Mouse (Mus musculus) myocyte (in vitro differentiated cells): Measurements from ENCODE around the gene Taf3. TPM values are rescaled to one million over a fixed set of nuclear protein-coding genes. Genes with fewer than 3 reads are reported as not detected.

Experiments
- H3K27me3 ChIP-seq: one replicate; pipeline ENCODE4 v1.6.1; 2011; ENCODE audit not compliant: control insufficient read depth, insufficient read depth, insufficient read length
- H3K36me3 ChIP-seq: one replicate; pipeline ENCODE4 v1.6.1; 2011; ENCODE audit not compliant: control insufficient read depth, insufficient read depth
- H3K4me2 ChIP-seq: one replicate; pipeline ENCODE4 v1.6.1; 2011; ENCODE audit warnings: low read depth, control low read depth
- H3K4me3 ChIP-seq: one replicate; pipeline ENCODE4 v1.5.1; 2011; ENCODE audit warnings: mild to moderate bottlenecking, control low read depth, moderate library complexity
- H3K79me2 ChIP-seq: one replicate; pipeline ENCODE4 v1.6.1; 2011; ENCODE audit not compliant: control insufficient read depth, insufficient read depth
- H3ac ChIP-seq: one replicate; pipeline ENCODE4 v1.6.1; 2011; ENCODE audit not compliant: control insufficient read depth, insufficient read length
- CEBPB ChIP-seq: IDR thresholded peaks from 2 replicates; pipeline ENCODE4 v1.6.1; 2011; ENCODE audit warnings: mild to moderate bottlenecking, moderate library complexity; ENCODE audit not compliant: poor library complexity, insufficient read depth, severe bottlenecking
- E2F4 ChIP-seq: IDR thresholded peaks from one replicate; pipeline ENCODE4 v1.6.1; 2011; ENCODE audit warnings: mild to moderate bottlenecking, control low read depth, moderate library complexity; ENCODE audit not compliant: insufficient read depth
- MAX ChIP-seq: IDR thresholded peaks from one replicate; pipeline ENCODE4 v1.6.1; 2011; ENCODE audit warnings: low read depth, mild to moderate bottlenecking, control low read depth
- MYOD1 ChIP-seq, 3 experiments: IDR thresholded peaks; one replicate each; pipeline ENCODE4 v1.6.1; 2011; ENCODE audit warnings: control low read depth in 2 of 3, low read depth in 2 of 3, mild to moderate bottlenecking in 2 of 3, moderate library complexity in 1 of 3; ENCODE audit not compliant: insufficient read length in 2 of 3, control insufficient read depth in 1 of 3
- MYOG ChIP-seq, 3 experiments: IDR thresholded peaks; one replicate each; pipeline ENCODE4 v1.6.1; 2011; ENCODE audit warnings: control low read depth in 2 of 3, low read depth in 2 of 3, mild to moderate bottlenecking in 2 of 3; ENCODE audit not compliant: insufficient read length in 2 of 3, control insufficient read depth in 1 of 3, insufficient read depth in 1 of 3
- POLR2A ChIP-seq: IDR thresholded peaks from one replicate; pipeline ENCODE4 v1.6.1; 2011; ENCODE audit warnings: low read depth, mild to moderate bottlenecking, control low read depth, moderate library complexity; ENCODE audit not compliant: insufficient read length
- POLR2AphosphoS2 ChIP-seq: IDR thresholded peaks from one replicate; pipeline ENCODE4 v1.6.1; 2011; ENCODE audit warnings: low read depth, control low read depth; ENCODE audit not compliant: insufficient read length
- REST ChIP-seq: IDR thresholded peaks from one replicate; pipeline ENCODE4 v1.6.1; 2011; ENCODE audit warnings: mild to moderate bottlenecking, control low read depth, moderate library complexity; ENCODE audit not compliant: insufficient read depth, insufficient read length
- SRF ChIP-seq: IDR thresholded peaks from one replicate; pipeline ENCODE4 v1.6.1; 2011; ENCODE audit warnings: low read depth; ENCODE audit not compliant: control insufficient read depth, insufficient read length
- TCF12 ChIP-seq: IDR thresholded peaks from one replicate; pipeline ENCODE4 v1.6.1; 2011; ENCODE audit warnings: mild to moderate bottlenecking, control low read depth; ENCODE audit not compliant: poor library complexity, insufficient read depth, severe bottlenecking
- TCF3 ChIP-seq: IDR thresholded peaks from one replicate; pipeline ENCODE4 v1.6.1; 2011; ENCODE audit warnings: low read depth, control low read depth; ENCODE audit not compliant: insufficient read length
- USF1 ChIP-seq: IDR thresholded peaks from one replicate; pipeline ENCODE4 v1.6.1; 2011; ENCODE audit warnings: low read depth, mild to moderate bottlenecking, control low read depth, moderate library complexity
- polyA plus RNA-seq: library from polyadenylated mRNA; unstranded; fragments of >200 nt; fragmentation: generic; extraction: Trizol; gene quantifications from one replicate; pipeline ENCODE4 v1.2.1, GENCODE M21; 2012; ENCODE audit warnings: missing spikeins

Gene Taf3
- polyA plus RNA-seq, 1 experiment = 6.6 TPM

DNA sequence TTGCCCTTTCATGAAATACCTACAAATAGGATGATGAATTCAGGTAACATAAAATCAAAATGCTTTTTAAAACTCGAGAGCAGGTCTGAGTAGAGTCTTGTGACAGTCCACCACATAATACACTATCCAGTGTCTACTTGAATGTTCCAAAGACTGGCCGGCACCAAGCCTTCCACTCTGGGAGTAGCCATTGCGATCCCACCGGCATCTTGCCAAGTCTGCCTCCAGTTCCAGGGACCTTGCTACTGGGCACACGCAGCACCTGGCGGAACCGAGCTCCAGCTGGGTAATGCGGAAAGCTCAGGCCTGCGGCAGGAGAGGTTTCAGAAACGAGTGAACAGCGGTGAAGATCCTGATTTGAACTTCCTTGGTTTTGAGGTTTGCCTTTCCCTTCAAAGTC lies 27.1 kb downstream of the Taf3 start:
- Histone ChIP-seq H3K79me2 (peaks cover under 1% of the 10 kb centered on the region), H3K27me3 (no peaks in the 10 kb centered on the region), H3K36me3 (no peaks in the 10 kb centered on the region), H3ac (no peak overlapping the region), H3K4me2 (no peak overlapping the region), H3K4me3 (no peak overlapping the region)
- TF ChIP-seq TCF12 (no peak), CEBPB (no peak), E2F4 (no peak), SRF (no peak), TCF3 (no peak)

DNA sequence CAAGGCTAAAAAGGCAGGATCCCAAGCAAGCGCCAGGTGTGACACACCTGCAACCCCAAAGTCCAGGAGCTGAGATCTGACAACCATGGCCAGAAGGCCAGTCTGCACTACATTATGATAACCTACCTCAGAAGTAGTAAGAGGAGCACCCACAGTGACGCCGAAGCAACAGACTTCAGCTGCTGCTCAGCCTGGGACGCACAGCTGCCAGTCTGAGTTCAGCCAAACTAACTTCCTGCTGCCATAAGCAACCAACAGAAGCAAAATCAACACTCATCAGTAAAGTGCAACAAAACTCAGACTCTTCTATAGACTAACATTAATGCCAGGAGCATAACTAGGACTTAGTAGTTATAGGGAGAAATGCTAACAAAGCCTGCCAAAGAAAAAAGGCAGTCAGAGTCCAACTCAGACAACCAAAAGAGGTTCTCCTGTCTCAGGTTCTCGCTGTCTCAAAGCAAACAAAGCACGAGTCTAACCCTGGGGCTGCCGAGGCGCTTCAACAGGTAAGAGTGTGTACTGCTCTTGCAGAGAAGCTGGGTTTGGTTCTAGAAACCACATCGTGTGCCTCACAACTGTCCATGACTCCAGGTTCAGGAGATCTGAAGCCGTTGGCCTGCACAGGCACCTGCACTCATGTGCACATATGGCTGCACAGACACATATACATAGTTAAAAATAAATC lies 33.3 kb downstream of the Taf3 start:
- no peak for TF ChIP-seq POLR2A
- TF ChIP-seq POLR2AphosphoS2 = no peak
- TF ChIP-seq MYOG (IDR thresholded peaks at IDR 0.05; ENCODE audit: control insufficient read depth in 1 of 3, insufficient read depth in 1 of 3, insufficient read length in 2 of 3, low read depth in 2 of 3) = no peak
- TF ChIP-seq REST = no peak
- no peak for TF ChIP-seq USF1
- TF ChIP-seq MYOD1 (IDR thresholded peaks at IDR 0.05; ENCODE audit: control insufficient read depth in 1 of 3, insufficient read length in 2 of 3, low read depth in 2 of 3) = no peak
- TF ChIP-seq TCF3 = no peak
- TF ChIP-seq E2F4 = no peak
- no peak overlapping the region for H3ac ChIP-seq
- no peaks in the 10 kb centered on the region for H3K27me3 ChIP-seq

DNA sequence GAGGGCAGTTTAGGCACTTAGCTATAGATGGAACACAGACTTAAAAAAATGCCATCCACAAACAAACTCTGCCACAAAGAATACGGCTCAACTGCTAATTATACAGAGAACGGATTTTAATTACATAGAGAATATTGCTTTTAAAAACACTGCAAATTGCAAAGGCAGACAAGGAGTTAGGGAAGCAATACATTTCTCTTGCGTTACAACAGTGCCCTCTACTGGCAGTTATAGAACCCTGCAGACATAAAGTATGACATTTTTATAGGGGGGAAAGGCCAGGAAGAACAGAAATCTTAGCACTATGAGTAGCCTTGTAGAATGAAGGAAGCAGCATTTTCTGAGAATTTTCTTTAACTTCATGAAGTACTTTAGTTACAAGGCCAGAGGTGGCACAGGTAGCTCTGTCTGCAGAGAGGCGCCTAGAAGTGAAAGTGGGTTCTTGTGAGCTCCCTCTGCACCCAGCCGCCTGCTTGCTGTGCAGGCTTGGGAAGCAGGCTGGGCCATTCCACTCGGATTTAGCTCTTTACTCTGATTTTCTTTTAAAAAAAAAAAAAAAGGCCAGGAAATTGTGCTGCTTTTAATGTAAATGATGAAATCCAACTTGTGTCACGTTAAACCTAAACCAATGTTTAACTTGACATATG lies 38.0 kb downstream of the Taf3 start:
- no peak overlapping the region for H3K4me2 ChIP-seq
- TF ChIP-seq TCF12 = no peak
- TF ChIP-seq CEBPB = no peak
- no peak for TF ChIP-seq POLR2A
- TF ChIP-seq MYOG (IDR thresholded peaks at IDR 0.05; ENCODE audit: control insufficient read depth in 1 of 3, insufficient read depth in 1 of 3, insufficient read length in 2 of 3, low read depth in 2 of 3) = no peak
- no peak for TF ChIP-seq MYOD1 (IDR thresholded peaks at IDR 0.05; ENCODE audit: control insufficient read depth in 1 of 3, insufficient read length in 2 of 3, low read depth in 2 of 3)
- no peak for TF ChIP-seq MAX
- TF ChIP-seq POLR2AphosphoS2 = no peak
- TF ChIP-seq USF1 = no peak
- TF ChIP-seq REST = no peak
- TF ChIP-seq E2F4 = no peak
- no peak for TF ChIP-seq SRF
- TF ChIP-seq TCF3 = no peak

More for the DNA sequence above, 33.3 kb downstream of the Taf3 start:
- no peak overlapping the region for H3K4me2 ChIP-seq
- no peaks in the 10 kb centered on the region for H3K36me3 ChIP-seq
- no peak overlapping the region for H3K4me3 ChIP-seq
- H3K79me2 ChIP-seq = peaks cover 12% of the 10 kb centered on the region

DNA sequence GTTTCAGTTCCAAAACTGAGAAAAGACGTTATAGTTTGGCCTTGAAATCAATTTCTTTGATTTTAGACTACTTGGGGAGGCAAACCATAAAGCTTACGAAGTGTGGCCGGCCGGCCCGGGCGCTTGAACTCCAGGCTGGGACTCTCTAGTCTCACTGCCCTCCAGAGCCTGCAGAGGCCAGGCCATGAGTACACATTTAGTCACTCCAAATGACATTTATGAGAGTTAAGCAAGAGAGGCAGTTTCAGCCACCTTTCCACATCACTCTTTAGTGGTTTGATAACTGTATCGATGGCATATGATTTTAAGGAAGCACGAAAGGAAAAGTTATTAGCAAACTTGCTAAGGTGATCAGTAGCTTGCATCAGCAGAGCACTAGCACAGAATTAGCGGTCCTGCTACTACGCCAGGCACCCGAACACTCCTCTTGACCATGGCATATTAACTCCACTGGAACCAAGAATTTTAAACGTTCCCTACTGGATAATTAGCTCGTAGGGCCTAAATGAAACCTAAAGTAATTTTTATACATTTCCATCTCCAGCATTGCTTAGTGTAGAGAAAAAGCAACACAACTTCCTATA lies 38.6 kb downstream of the Taf3 start:
- H3K27me3 ChIP-seq = no peaks in the 10 kb centered on the region

More for the DNA sequence above, 38.0 kb downstream of the Taf3 start:
- Histone ChIP-seq H3ac (no peak overlapping the region), H3K79me2 (peaks cover 13% of the 10 kb centered on the region), H3K4me3 (no peak overlapping the region), H3K36me3 (no peaks in the 10 kb centered on the region), H3K27me3 (no peaks in the 10 kb centered on the region)

DNA sequence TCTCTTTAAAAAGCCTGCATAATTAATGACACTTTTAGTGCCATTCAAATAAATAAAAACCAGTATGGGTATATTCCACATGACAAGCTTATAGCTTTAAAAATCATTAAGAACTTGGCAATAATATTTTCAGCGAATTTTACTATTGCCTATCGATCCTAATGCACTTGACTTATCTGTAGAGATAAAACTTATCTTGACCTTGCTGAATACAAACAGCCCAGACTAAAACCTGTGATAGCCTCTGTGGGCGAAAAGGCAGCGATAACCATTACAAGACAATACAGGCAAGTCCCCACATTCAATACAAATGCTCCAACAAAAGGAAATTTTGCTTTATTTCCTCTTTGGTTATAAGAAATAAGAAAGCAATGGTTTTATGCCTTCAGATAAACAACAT lies 39.8 kb downstream of the Taf3 start:
- no peak for TF ChIP-seq CEBPB
- no peak for TF ChIP-seq REST
- no peak for TF ChIP-seq TCF3
- no peak for TF ChIP-seq POLR2AphosphoS2
- no peak for TF ChIP-seq MYOD1 (IDR thresholded peaks at IDR 0.05; ENCODE audit: control insufficient read depth in 1 of 3, insufficient read length in 2 of 3, low read depth in 2 of 3)
- no peak for TF ChIP-seq TCF12
- TF ChIP-seq USF1 = no peak
- TF ChIP-seq E2F4 = no peak
- TF ChIP-seq POLR2A = no peak
- no peak for TF ChIP-seq MYOG (IDR thresholded peaks at IDR 0.05; ENCODE audit: control insufficient read depth in 1 of 3, insufficient read depth in 1 of 3, insufficient read length in 2 of 3, low read depth in 2 of 3)
- no peak for TF ChIP-seq MAX
- H3K4me3 ChIP-seq = no peak overlapping the region
- no peaks in the 10 kb centered on the region for H3K27me3 ChIP-seq
- no peak overlapping the region for H3ac ChIP-seq
- H3K4me2 ChIP-seq = no peak overlapping the region
- peaks cover 7% of the 10 kb centered on the region for H3K79me2 ChIP-seq
- no peaks in the 10 kb centered on the region for H3K36me3 ChIP-seq

More for the DNA sequence above, 38.6 kb downstream of the Taf3 start:
- peaks cover 12% of the 10 kb centered on the region for H3K79me2 ChIP-seq
- H3ac ChIP-seq = no peak overlapping the region
- H3K36me3 ChIP-seq = no peaks in the 10 kb centered on the region
- no peak overlapping the region for H3K4me3 ChIP-seq
- no peak for TF ChIP-seq MYOD1 (IDR thresholded peaks at IDR 0.05; ENCODE audit: control insufficient read depth in 1 of 3, insufficient read length in 2 of 3, low read depth in 2 of 3)
- no peak for TF ChIP-seq POLR2AphosphoS2
- TF ChIP-seq E2F4 = no peak
- TF ChIP-seq MAX = no peak
- H3K4me2 ChIP-seq = no peak overlapping the region
